Mouse (Mus musculus) urinary bladder, postnatal 4 days (tissue): ENCODE results near the gene Nfkbid.
A peak's percentile ranks its signal among the peaks of the same experiment; 100 is the strongest.

ENCODE experiments used
- DNase-seq, 2 experiments: peaks; one replicate each; pipeline ENCODE4 v3.0.0; 2021 to 2022; ENCODE audit warnings: low spot score in 2 of 2

Nfkbid gene

GRCm38 (mm10) chr7:30429327-30429726, 7.8 kb downstream of the Nfkbid start:
- no peak for DNase-seq

GRCm38 (mm10) chr7:30430191-30430590, 8.7 kb downstream of the Nfkbid start:
- DNase-seq, result no peak

DNA sequence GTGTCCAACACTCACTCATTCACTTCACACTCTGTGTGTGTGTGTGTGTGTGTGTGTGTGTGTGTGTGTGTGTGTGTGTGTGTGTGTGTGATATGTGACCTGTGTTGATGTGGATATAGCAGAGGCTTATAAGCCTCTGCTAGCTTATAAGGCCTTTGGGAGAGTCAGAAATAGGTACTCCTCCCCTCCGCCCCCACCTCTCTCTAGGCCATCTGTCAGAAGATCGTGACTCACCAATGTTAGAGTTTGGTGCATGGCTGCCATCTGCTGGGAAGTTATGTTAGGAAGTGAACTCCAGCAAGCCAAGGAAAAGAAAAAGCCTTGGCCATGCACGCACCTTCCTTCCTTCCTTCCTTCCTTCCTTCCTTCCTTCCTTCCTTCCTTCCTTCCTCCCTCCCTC, 10.3 kb downstream of the Nfkbid start:
- no peak for DNase-seq

DNA sequence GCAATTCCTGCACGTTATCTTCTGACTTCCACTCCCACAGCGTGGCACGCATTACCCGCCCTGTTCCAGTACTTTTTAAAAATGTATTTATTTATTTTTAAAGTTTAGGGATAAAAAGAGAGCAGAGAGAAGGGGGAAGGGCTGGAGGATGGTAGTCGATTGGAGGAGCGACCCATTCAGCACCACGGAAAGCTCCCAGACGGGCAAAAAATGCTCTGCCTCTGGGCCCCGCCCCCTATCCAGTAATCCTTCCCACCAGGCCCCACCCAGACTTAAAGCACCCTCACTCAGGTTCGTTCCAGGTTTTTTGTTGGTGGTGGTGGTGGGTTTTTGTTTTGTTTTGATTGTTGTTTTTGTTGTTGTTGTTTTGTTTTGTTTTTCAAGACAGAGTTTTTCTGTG, 12.7 kb downstream of the Nfkbid start:
- DNase-seq, result no peak

GRCm38 (mm10) chr7:30434701-30435100, 13.2 kb downstream of the Nfkbid start:
- no peak for DNase-seq

DNA sequence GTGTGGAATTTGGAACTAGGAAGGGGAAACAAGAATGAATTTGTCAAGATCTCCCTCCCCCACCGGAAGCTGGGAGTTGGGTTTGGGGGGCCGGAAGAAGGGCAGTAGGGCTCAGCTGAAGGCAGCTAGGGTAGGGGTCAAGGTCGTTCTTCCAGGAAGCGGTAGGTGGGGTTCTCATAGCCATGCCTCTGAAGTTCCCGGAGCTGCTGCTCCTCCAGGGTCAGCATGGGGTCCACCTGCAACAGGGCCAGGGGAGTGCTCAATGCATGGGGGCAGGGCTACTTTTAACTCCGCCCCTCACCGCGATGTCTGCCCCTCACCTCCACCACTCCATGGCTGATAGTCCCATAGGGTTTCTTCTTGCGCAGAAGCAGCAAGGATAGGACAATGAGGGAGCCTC, 13.6 kb downstream of the Nfkbid start:
- no peak for DNase-seq

- no peak for DNase-seq
These were observed 15.3 kb downstream of the Nfkbid start for GRCm38 (mm10) chr7:30436879-30437278.

DNA sequence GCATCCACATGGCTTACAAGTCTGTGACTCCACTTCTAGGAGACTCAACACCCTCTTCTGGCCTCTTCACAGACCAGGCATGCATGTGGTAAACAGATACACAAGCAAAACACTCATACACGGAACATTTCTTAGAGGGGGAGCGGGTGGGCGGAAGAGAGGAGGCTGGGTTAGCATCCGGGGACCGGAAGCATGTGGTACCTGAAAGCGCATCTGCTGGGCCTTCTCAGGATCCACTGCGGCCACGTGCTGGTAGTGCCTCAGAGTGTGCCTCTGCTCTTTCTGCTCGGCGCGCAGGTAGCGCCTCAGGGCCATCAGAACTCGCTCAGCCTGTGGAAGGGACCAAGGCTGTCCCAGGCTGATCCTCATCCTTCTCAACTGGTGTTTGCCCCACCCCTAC, 18.2 kb downstream of the Nfkbid start:
- DNase-seq, result no peak

- no peak for DNase-seq
These were observed 19.2 kb downstream of the Nfkbid start for GRCm38 (mm10) chr7:30440697-30441096.

GRCm38 (mm10) chr7:30443696-30444095, 22.2 kb downstream of the Nfkbid start:
- no peak for DNase-seq

DNA sequence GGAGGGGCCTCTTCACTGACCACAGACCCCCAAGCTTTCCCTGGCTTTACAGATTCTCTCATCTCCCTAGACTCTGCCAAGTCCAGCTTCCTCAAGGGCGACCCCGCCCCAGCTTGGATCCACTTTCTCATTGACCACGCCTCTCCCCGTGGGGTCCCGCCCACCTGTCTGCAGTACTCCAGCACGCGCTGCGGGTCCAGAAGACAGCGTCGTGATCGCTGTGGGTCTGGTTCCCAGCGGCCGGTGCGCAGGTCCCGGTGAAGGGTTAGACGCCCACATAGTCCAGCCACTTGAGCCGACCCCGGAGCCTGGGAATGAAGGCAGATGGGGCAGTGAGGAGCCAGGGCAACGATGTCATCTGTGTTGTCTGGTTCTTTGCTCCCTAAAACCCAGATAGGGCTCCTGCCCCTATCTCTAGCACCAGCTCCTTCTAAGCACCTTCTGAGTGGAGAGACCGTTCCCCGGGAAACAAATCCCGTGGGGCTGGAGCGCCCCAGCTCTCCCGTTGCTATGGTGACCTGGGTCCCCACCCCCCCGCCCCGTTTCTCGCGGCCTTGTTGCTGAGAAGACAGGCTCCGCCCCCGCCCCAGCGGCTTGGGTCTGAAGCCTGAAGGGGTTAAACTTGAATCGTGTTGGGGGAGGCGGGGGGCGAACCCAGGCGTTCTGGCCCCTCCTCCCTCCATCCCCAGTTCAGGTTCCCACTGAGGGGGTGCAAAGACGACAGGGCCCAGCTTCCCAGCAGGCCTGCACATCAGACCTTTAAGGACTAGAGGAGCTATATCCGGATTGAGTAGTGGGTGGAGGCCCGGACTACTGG, 22.8 kb downstream of the Nfkbid start:
- peak in 1 of 2 experiments; percentile 38 for DNase-seq

DNA sequence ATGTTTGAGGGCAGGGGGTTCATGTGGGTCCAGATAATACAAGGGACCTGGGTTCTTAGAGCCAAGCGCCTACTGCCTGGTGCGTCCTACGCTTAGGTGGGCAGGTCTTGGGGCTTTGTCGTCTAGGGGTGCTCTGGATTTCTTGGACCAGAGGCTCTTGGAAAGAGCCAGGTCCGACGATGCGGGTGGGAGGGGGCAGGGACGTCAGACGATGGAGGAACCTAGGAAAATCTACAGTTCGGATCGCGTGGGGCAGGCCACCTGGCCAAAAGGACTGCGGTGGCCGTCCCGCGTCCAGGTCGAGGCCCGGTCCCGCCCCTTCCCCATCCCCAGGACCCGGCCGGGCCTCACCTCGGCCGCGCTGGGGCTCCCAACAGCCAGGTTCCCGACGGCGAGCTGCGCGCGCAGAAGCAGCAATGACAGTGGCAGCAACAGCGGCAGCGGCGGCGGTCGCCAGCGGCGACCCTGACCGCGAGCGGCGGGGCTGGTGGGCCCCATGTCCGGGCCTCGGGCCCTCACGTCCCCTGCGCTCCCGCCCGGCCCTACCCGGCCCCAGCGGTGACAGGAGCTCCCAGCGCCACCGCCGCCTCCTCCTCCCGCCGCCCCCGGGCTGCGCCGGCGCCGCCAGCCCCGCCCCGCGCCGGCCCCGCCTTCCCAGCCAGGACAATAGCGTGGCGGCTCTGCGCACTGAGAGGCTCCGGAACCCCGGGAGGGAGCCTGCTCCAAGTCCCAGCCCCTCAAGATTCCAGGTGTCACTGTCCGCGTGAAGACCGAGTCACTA, 23.6 kb downstream of the Nfkbid start, which contains the start of gene Aplp1:
TSS of gene Aplp1 (minus strand) at position 565 of the 781 bp plus-strand sequence.
- DNase-seq, result no peak

- DNase-seq, result no peak
These were observed 28.7 kb downstream of the Nfkbid start for GRCm38 (mm10) chr7:30450241-30450640.

- DNase-seq, result no peak
These were observed 31.8 kb downstream of the Nfkbid start for GRCm38 (mm10) chr7:30453327-30453726.

- DNase-seq, result no peak
These were observed 32.2 kb downstream of the Nfkbid start for GRCm38 (mm10) chr7:30453766-30454165.

DNA sequence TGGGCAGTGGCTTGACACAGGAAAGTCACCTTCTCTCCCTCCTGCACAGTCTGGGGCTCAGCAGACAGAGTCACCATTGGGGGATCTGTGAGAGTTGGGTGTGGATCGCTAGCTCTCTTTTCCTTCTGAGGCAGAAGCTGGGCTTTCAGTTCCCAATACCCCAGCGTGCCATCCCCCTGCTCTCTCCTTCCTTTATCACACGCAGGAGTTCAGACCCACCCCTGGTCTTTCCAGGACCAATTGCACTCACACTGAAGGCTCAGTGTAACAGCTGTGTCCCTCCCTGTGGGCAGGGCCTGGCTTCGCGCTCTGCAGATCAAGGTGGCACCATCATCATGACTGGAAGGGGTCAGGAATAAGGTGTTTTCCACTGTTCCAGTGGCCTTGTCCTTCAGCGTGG, 32.7 kb downstream of the Nfkbid start:
- DNase-seq, result no peak

DNA sequence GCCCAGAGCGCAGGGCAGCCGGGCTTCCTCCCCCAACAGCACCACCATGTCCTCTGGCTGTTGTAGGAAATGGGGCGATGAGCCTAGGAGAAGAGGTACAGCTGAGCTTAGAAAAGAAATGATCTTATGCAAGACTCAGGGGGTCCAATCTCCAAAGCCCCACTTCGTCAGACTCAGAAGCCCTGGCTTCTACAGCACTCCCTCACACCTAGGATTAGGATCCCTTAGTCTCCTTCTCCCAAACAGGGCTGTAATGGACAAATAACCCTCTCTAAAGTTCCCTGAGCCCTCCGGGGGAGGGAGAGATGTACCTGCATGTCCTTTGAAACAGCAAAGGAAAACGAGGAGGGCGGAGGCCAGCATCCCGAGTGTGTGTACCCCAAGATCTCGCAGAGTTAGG, 35.0 kb downstream of the Nfkbid start:
- peak in 1 of 2 experiments; percentile 39 for DNase-seq

DNA sequence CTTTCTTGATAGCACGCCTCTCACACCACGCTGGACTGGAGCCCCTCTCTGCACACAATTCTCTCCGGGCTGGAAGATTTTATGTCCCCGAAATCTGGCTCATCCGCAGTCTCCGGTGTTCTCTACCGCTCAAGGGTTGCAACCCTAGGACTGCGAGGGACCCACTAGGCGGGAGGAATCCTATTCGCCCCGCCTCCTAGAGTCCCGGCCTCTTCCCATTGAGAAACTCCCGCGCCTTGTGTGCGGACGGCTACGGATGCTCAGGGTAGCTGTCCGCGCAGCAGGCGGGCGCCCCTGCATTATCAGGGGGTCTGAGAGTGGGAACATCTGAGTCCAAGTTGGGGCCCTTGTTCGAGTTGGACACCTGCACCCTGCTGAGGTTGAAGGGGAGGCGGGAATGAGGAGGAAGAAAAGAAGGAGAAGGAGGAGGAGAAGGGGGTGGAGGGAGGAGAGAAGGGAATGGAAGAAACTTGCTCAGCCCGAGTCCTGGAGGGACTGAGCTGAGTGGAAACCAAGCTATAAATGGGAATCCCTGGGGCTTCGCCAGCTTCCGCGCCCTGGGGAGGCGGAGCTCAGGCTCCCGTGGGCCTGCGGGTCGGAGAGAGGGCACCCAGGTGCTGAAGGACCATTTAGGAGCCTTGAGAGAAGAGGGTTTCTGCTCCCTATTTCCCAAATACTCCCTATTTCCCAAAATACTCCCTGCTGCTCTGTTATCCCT, 35.5 kb downstream of the Nfkbid start:
- peak in 1 of 2 experiments; percentile 46 for DNase-seq

DNA sequence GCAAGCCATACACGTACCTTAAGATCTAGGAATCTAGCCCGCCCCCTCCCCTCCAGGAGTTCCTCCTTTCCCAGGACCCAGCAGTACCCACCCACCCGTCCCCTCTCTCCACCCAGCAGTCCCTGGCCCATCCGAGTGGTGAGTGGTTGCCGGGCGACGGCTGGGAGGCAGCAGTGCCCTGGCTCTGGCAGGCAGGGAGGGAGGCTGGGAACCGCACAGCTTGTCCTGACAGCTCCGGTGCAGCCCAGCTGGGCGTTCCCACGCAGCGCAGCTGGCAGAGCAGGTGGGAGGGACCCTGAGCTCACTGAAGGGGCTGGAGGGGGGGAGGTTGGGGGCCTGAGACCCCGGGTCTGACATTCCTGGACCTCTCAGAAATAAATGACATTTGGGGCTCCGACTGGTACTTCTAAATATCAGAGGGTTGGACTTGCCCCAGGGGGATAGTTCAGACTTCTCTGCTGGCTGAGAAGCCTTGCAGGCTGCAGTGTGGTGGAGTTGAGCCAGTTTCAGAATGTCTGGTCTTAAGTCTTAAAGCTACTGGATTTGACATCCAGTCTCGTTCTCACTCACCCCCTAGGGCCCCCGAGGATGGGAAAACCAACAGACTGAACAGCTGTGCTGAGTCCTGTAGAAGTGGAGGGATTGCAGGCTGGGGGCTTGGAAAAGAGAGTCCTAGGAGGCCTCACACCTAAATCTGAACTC, 36.2 kb downstream of the Nfkbid start, which contains the start of the genes Kirrel2 and Nphs1:
TSS of gene Kirrel2 (minus strand) at position 62 of the 702 bp plus-strand sequence.
TSS of gene Nphs1 (plus strand) at position 687 of the 702 bp plus-strand sequence.
- no peak for DNase-seq

DNA sequence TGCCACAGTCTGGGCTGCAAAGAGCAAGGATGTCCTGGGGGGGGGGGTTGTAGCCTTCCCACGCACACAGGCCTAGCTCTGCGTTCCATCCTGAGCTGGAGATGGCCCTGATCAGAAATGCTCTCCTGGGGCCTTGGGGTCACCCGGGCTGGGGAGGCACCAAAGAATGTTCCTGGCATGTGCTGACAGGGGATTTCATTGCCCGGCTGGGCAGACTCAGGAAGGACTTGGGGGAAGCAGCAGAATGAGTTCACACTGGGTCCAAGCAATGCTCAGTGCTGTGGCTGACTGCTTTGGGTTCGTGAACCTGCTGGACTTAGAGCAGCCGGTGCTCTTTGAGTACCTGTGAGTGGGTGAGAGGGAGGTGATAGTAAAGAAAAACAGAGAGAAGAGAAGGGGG, 38.0 kb downstream of the Nfkbid start:
- DNase-seq, result no peak

DNA sequence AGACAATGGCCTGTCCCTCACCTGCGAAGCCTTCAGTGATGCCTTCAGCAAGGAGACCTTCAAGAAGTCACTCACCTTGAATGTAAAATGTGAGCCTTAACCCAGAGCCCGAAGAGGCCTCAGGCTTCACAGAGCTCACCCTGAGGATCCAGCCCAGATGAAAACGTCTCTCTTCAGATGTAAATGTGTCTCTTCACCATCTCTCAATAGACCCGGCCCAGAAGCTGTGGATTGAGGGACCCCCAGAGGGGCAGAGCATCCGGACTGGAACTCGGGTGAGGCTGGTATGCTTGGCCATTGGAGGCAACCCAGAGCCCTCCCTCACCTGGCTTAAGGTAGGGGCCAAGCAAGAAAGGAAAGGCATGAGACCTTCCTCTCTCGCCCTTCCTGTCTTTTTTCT, 42.0 kb downstream of the Nfkbid start:
- no peak for DNase-seq
